Mouse (Mus musculus): Measurements from ENCODE around the gene Zfp949. TPM values are rescaled to one million over a fixed set of nuclear protein-coding genes. Genes with fewer than 3 reads are reported as not detected.

Zfp949 gene
- polyA plus RNA-seq, 1 experiment from 2014 or later = 4.6 TPM

GRCm38 (mm10) chr9:88529979-88530580 is 17.7 kb upstream of the Zfp949 start:
- Histone ChIP-seq H3K27ac (ENCODE audit: low read depth) (no peak overlapping the region), H3K4me2 (ENCODE audit: low read depth, low read length) (no peak overlapping the region), H3K36me3 (replicated peaks; ENCODE audit: insufficient read depth, low read length) (no peaks in the 10 kb centered on the region), H3K27me3 (ENCODE audit: insufficient read depth, low read length) (no peaks in the 10 kb centered on the region), H3K4me3 (ENCODE audit: low read depth, low read length) (no peak overlapping the region), H3K9me3 (ENCODE audit: low read length) (no peaks in the 10 kb centered on the region), H3K9ac (replicated peaks) (no peak overlapping the region), H3K4me1 (ENCODE audit: insufficient read depth) (0 out of 2 replicates have a peak, but pooled peaks cover 5% of the 10 kb centered on the region)
- DNase-seq (no peak), ATAC-seq (no peak)
- WGBS (ENCODE audit: insufficient replicate concordance) = 61% methylated on average over 5 of the region's 5 CpGs
- TF ChIP-seq EP300 (IDR thresholded peaks at IDR 0.05; ENCODE audit: low read depth) (no peak), CTCF (IDR thresholded peaks at IDR 0.05; ENCODE audit: low read depth) (no peak)

- Histone ChIP-seq H3K27ac (ENCODE audit: low read depth) (no peak overlapping the region), H3K4me1 (ENCODE audit: insufficient read depth) (0 out of 2 replicates have a peak, but pooled peaks cover 1% of the 10 kb centered on the region), H3K4me3 (ENCODE audit: low read depth, low read length) (no peak overlapping the region), H3K4me2 (ENCODE audit: low read depth, low read length) (no peak overlapping the region), H3K36me3 (replicated peaks; ENCODE audit: insufficient read depth, low read length) (no peaks in the 10 kb centered on the region), H3K27me3 (ENCODE audit: insufficient read depth, low read length) (no peaks in the 10 kb centered on the region), H3K9me3 (ENCODE audit: low read length) (no peaks in the 10 kb centered on the region), H3K9ac (replicated peaks) (no peak overlapping the region)
- DNase-seq (no peak), ATAC-seq (no peak)
- WGBS (ENCODE audit: insufficient replicate concordance) = 75% methylated on average over 5 of the region's 5 CpGs
- TF ChIP-seq CTCF (IDR thresholded peaks at IDR 0.05; ENCODE audit: low read depth) (no peak), EP300 (IDR thresholded peaks at IDR 0.05; ENCODE audit: low read depth) (no peak)
These were observed 13.7 kb upstream of the Zfp949 start for GRCm38 (mm10) chr9:88534093-88534492.

DNA sequence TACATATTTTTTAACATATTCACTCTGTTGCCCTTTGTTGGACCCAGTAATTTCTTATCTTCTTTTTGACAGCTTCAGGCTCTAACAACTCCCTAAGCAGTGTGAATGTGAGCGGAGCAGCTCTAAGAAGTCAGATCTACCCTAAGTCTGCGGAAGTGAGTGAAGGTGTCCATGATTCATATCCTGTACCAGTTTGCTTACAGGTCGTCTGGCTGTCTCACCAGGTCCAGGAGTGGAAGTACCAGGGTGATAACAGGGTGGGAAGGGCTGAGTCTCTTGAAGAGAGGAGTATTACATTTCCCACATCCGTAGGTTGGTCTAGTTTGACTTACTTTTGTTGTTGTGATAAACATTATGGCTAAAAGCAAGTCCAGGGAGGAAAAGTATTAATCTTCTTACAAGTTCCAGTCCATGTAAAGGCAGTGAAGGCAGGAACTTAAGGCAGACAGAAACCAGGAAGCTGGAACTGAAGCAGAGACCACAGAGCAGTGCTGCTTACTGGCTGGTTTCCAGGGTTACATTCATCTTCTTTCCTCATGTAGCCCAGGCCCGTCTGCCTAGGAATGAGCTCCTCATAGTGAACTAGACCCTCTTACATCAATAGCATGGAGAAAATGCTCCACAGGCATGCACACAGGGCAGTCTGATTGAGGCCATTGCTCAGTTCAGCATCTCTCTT is 8.1 kb upstream of the Zfp949 start:
- H3K4me2 ChIP-seq (ENCODE audit: low read depth, low read length) = no peak overlapping the region
- no peaks in the 10 kb centered on the region for H3K36me3 ChIP-seq (replicated peaks; ENCODE audit: insufficient read depth, low read length)
- ATAC-seq (no peak), DNase-seq (no peak)
- no peak overlapping the region for H3K27ac ChIP-seq (ENCODE audit: low read depth)
- no peak overlapping the region for H3K9ac ChIP-seq (replicated peaks)
- no peaks in the 10 kb centered on the region for H3K9me3 ChIP-seq (ENCODE audit: low read length)
- no peaks in the 10 kb centered on the region for H3K4me1 ChIP-seq (ENCODE audit: insufficient read depth)
- H3K27me3 ChIP-seq (ENCODE audit: insufficient read depth, low read length) = no peaks in the 10 kb centered on the region
- H3K4me3 ChIP-seq (ENCODE audit: low read depth, low read length) = no peak overlapping the region
- no peak for TF ChIP-seq EP300 (IDR thresholded peaks at IDR 0.05; ENCODE audit: low read depth)
- TF ChIP-seq CTCF (IDR thresholded peaks at IDR 0.05; ENCODE audit: low read depth) = no peak
- 54% methylated on average over 5 of the region's 5 CpGs for WGBS (ENCODE audit: insufficient replicate concordance)

GRCm38 (mm10) chr9:88542816-88543215 is 5.0 kb upstream of the Zfp949 start:
- WGBS (ENCODE audit: insufficient replicate concordance) = 30% methylated on average over 2 of the region's 2 CpGs
- Histone ChIP-seq H3K27me3 (ENCODE audit: insufficient read depth, low read length) (no peaks in the 10 kb centered on the region), H3K9me3 (ENCODE audit: low read length) (no peaks in the 10 kb centered on the region), H3K4me2 (ENCODE audit: low read depth, low read length) (no peak overlapping the region), H3K4me3 (ENCODE audit: low read depth, low read length) (no peak overlapping the region), H3K36me3 (replicated peaks; ENCODE audit: insufficient read depth, low read length) (no peaks in the 10 kb centered on the region), H3K9ac (replicated peaks) (no peak overlapping the region), H3K27ac (ENCODE audit: low read depth) (no peak overlapping the region), H3K4me1 (ENCODE audit: insufficient read depth) (peaks cover 4% of the 10 kb centered on the region; the same call in 1 of the 2 replicates)
- TF ChIP-seq EP300 (IDR thresholded peaks at IDR 0.05; ENCODE audit: low read depth) (no peak), CTCF (IDR thresholded peaks at IDR 0.05; ENCODE audit: low read depth) (peak; percentile 58)
- DNase-seq = no peak
- peak; percentile 38; the same call in 1 of the 2 replicates for ATAC-seq

DNA sequence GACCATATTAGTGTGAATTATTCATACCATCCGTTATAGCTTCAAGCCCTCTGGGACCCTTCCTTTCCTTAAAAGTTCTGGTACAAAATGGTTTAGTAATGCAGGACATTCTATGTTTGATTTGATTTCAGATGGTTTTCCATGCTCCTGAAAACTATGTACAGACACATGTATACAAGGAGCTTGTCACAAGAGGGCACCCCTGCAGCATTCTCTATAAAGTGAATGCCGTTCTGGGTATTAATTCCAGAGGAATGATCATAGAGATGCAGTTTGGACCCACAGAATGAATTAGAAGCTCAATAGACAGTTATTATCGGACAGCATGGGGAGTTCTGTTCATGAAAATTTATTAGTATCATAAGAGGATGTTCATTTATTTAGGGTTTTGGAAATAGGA is 2.3 kb upstream of the Zfp949 start:
- H3K9ac ChIP-seq (replicated peaks) = no peak overlapping the region
- H3K4me1 ChIP-seq (ENCODE audit: insufficient read depth) = peaks cover 24% of the 10 kb centered on the region
- no peak overlapping the region for H3K27ac ChIP-seq (ENCODE audit: low read depth)
- no peaks in the 10 kb centered on the region for H3K27me3 ChIP-seq (ENCODE audit: insufficient read depth, low read length)
- H3K36me3 ChIP-seq (replicated peaks; ENCODE audit: insufficient read depth, low read length) = no peaks in the 10 kb centered on the region
- no peak overlapping the region for H3K4me2 ChIP-seq (ENCODE audit: low read depth, low read length)
- WGBS (ENCODE audit: insufficient replicate concordance) = 50% methylated on average over 3 of the region's 3 CpGs
- TF ChIP-seq EP300 (IDR thresholded peaks at IDR 0.05; ENCODE audit: low read depth) = no peak
- peak; percentile 45 for TF ChIP-seq CTCF (IDR thresholded peaks at IDR 0.05; ENCODE audit: low read depth)
- DNase-seq (no peak), ATAC-seq (no peak)
- no peak overlapping the region for H3K4me3 ChIP-seq (ENCODE audit: low read depth, low read length)
- H3K9me3 ChIP-seq (ENCODE audit: low read length) = no peaks in the 10 kb centered on the region

DNA sequence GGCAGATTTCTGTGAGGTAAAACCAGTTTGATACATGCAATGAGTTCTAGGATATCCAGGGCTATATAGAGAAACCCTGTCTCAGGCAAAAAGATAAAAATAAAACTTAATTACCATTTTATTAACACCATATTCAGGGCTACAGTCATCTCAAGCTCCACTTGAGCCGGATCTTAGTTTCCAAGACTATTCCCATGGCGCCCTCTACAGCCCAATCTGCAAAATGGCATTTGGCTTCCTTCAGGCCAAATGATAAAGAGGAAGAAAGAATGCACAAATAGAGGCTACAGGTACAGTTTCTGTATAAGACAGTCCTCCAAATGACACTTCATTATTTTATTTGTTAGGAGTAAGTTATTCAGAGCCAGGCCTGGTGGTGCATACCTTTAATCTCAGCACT is 1.7 kb upstream of the Zfp949 start:
- Histone ChIP-seq H3K27ac (ENCODE audit: low read depth) (no peak overlapping the region), H3K4me2 (ENCODE audit: low read depth, low read length) (no peak overlapping the region), H3K36me3 (replicated peaks; ENCODE audit: insufficient read depth, low read length) (no peaks in the 10 kb centered on the region), H3K4me3 (ENCODE audit: low read depth, low read length) (no peak overlapping the region), H3K9ac (replicated peaks) (no peak overlapping the region), H3K27me3 (ENCODE audit: insufficient read depth, low read length) (no peaks in the 10 kb centered on the region), H3K4me1 (ENCODE audit: insufficient read depth) (peaks cover 28% of the 10 kb centered on the region), H3K9me3 (ENCODE audit: low read length) (no peaks in the 10 kb centered on the region)
- peak; percentile 68 for DNase-seq
- WGBS (ENCODE audit: insufficient replicate concordance) = 3% methylated on average over 2 of the region's 2 CpGs
- no peak for TF ChIP-seq EP300 (IDR thresholded peaks at IDR 0.05; ENCODE audit: low read depth)
- TF ChIP-seq CTCF (IDR thresholded peaks at IDR 0.05; ENCODE audit: low read depth) = peak; percentile 91
- ATAC-seq = no peak

Data from liver, postnatal 0 days (tissue).